Mouse (Mus musculus) limb, embryonic 14.5 days (tissue): ENCODE data around the gene Gm38394. TPM values are rescaled to one million over a fixed set of nuclear protein-coding genes. Genes with fewer than 3 reads are reported as not detected.

Source experiments
- ATAC-seq: fragments of 200-750 bp; cut with Nextera tagmentation; 2 replicates; pipeline ENCODE4 v1.8.0; 2017; ENCODE audit warnings: low read depth, moderate number of reproducible peaks, moderate TSS enrichment; ENCODE audit not compliant: low FRiP score
- DNase-seq: peaks from one replicate; pipeline ENCODE4 v3.0.0-alpha.2; 2015; ENCODE audit warnings: low spot score
- H3K27ac ChIP-seq: fragments of 300-500 bp; sonication (generic); replicated peaks from 2 replicates; pipeline ENCODE4 v1.5.1; 2014; ENCODE audit warnings: low read depth, mild to moderate bottlenecking, low read length, moderate library complexity, mixed read lengths
- H3K27me3 ChIP-seq: fragments of 300-500 bp; sonication (generic); 2 replicates; pipeline ENCODE4 v1.6.1; 2014; ENCODE audit warnings: low read length, mixed read lengths; ENCODE audit not compliant: control insufficient read depth, insufficient read depth
- H3K36me3 ChIP-seq: fragments of 300-500 bp; sonication (generic); 2 replicates; pipeline ENCODE4 v1.6.1; 2014; ENCODE audit warnings: mild to moderate bottlenecking, low read length, moderate library complexity, mixed read lengths; ENCODE audit not compliant: control insufficient read depth, insufficient read depth
- H3K4me1 ChIP-seq: fragments of 300-500 bp; sonication (generic); 2 replicates; pipeline ENCODE4 v1.6.1; 2014; ENCODE audit warnings: antibody characterized with exemption, low read length, mixed read lengths; ENCODE audit not compliant: control insufficient read depth, insufficient read depth
- H3K4me2 ChIP-seq: fragments of 300-500 bp; sonication (generic); replicated peaks from 2 replicates; pipeline ENCODE4 v1.6.1; 2014; ENCODE audit warnings: low read depth, mild to moderate bottlenecking, low read length, moderate library complexity; ENCODE audit not compliant: severe bottlenecking
- H3K4me3 ChIP-seq: fragments of 300-500 bp; sonication (generic); replicated peaks from 2 replicates; pipeline ENCODE4 v1.5.1; 2014; ENCODE audit warnings: low read length
- H3K9ac ChIP-seq: fragments of 300-500 bp; sonication (generic); 2 replicates; pipeline ENCODE4 v1.6.1; 2014; ENCODE audit warnings: mild to moderate bottlenecking, low read depth, low read length, moderate library complexity; ENCODE audit not compliant: severe bottlenecking
- H3K9me3 ChIP-seq: fragments of 300-500 bp; sonication (generic); 2 replicates; pipeline ENCODE4 v1.6.1; 2016; ENCODE audit warnings: low read length; ENCODE audit not compliant: control insufficient read depth
- POLR2A ChIP-seq: fragments of 200-500 bp; IDR thresholded peaks from 2 replicates; pipeline ENCODE4 v1.8.0; 2012; ENCODE audit warnings: inconsistent platforms, mild to moderate bottlenecking, moderate library complexity, borderline replicate concordance; ENCODE audit not compliant: insufficient read depth, insufficient read length; ENCODE audit errors: extremely low read depth
- WGBS: fragments of 180-500 bp; shearing (Covaris S2); extraction: QIAGEN DNeasy Blood & Tissue Kit; methylation state at CpG from one replicate; pipeline ENCODE4 v1.1.7; 2014; 5-methylcytosine and 5-hydroxymethylcytosine counted together
- polyA plus RNA-seq, 2 experiments: library from polyadenylated mRNA; depleted of rRNA in 1 of 2; stranded (reverse) in 1 of 2; unstranded in 1 of 2; fragments of >200 nt; fragmentation: Nextera tagmentation in 1 of 2; extraction: Ambion mirVana in 1 of 2; gene quantifications; 2 replicates each; pipeline versions ENCODE4 v1.2.1 to v1.2.3; 2012 to 2014

Gm38394 gene
- polyA plus RNA-seq, 2 experiments: 10.0 to 11.4 TPM

DNA sequence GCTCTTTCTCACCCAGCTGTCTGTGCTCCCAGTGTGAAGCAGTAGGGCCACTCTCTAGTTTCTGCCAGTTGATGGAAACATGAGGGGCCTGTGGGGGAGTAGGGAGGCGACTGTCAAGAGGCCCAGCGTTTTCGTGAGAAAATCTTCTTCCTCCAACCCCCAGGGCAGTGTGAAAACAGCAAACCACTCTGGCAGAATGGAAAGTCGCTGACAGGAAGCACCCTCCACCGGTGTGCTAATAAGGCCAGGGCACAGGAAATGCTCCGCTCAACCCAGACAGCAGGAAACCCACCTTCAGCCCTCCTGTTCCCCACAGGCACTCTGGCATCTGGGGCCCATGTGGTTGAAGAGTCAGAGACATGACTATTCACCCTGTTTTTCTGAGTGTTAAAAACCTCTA is 28.8 kb upstream of the Gm38394 start, which contains the start of gene Lax1:
TSS of gene Lax1 (minus strand) at position 212 of the 400 bp plus-strand sequence.
- Histone ChIP-seq H3K4me1 (peaks cover 14% of the 10 kb centered on the region), H3K27me3 (no peaks in the 10 kb centered on the region), H3K9me3 (no peaks in the 10 kb centered on the region), H3K36me3 (no peaks in the 10 kb centered on the region), H3K27ac (no peak within 1 kb of the TSS), H3K4me3 (no peak within 1 kb of the TSS), H3K4me2 (no peak within 1 kb of the TSS), H3K9ac (no peak within 1 kb of the TSS)
- no peak for TF ChIP-seq POLR2A
- ATAC-seq (no peak), DNase-seq (no peak)
- WGBS: 13% methylated on average over 6 of the region's 6 CpGs

DNA sequence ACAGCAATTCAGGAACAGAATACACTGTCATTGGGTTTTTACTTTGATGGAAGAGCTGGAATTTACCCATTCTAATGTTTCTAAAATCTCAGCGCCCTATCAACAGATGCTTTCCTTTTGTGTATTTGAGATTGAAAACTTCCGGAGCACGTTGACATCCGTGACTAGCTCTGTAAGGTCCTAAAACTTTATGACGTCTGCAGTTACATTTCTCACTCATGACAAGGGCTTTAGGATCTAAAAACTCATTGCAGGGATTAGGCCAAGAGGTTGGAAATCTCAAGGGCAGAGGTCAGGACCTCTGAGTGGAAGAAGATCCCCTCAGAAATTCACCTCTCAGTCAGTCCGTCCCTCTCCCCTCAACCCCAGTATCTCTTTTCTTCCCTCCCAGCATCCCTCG is 27.2 kb upstream of the Gm38394 start:
- no peak for DNase-seq
- ATAC-seq: no peak
- H3K4me2 ChIP-seq: no peak overlapping the region
- H3K4me1 ChIP-seq: 0 out of 2 replicates have a peak, but pooled peaks cover 3% of the 10 kb centered on the region
- H3K4me3 ChIP-seq: no peak overlapping the region
- no peak for TF ChIP-seq POLR2A
- no peaks in the 10 kb centered on the region for H3K27me3 ChIP-seq
- WGBS: 46% methylated on average over 7 of the region's 7 CpGs
- H3K27ac ChIP-seq: no peak overlapping the region
- no peaks in the 10 kb centered on the region for H3K36me3 ChIP-seq
- H3K9me3 ChIP-seq: no peaks in the 10 kb centered on the region
- no peak overlapping the region for H3K9ac ChIP-seq

DNA sequence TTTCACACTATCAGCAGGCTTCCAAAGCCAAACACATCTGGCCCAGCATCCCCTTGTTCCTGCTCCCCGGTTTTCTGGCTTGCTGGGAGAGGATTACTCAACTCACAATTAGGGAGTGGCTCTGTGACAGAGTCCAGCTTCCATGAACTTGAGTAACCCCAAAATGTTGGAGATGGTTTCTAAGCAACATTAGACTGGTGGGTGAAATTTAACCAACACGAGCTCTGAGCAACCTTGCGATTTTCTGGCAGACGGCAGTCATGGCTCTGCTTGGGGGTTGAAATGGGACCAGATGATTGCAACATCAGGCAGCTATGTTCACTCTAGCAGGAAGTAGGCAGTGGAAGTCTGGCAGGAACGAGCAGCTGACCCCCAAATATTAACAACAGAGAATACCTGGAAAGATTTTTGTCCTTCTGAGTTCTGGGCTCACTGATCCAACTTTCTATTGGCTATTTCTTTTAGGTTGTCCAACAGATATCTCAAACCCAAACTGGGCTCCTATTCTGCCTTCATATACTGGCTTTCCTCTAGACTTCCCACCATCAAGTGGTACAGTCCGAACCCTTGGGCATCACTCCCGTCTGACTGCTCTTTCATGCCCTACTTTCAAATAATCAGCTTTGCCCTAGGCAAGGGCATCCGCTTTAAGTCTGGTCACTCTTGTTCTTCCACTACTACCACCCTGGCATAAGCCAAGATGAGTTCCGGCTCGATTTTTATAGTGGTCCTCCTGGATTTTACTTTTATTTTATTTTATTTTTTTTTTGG is 24.8 kb upstream of the Gm38394 start:
- Histone ChIP-seq H3K4me3 (no peak overlapping the region), H3K4me1 (0 out of 2 replicates have a peak, but pooled peaks cover 3% of the 10 kb centered on the region), H3K27me3 (no peaks in the 10 kb centered on the region), H3K4me2 (no peak overlapping the region), H3K27ac (no peak overlapping the region), H3K36me3 (no peaks in the 10 kb centered on the region), H3K9me3 (no peaks in the 10 kb centered on the region), H3K9ac (no peak overlapping the region)
- ATAC-seq (no peak), DNase-seq (no peak)
- TF ChIP-seq POLR2A: no peak
- WGBS: 63% methylated on average over 10 of the region's 10 CpGs

DNA sequence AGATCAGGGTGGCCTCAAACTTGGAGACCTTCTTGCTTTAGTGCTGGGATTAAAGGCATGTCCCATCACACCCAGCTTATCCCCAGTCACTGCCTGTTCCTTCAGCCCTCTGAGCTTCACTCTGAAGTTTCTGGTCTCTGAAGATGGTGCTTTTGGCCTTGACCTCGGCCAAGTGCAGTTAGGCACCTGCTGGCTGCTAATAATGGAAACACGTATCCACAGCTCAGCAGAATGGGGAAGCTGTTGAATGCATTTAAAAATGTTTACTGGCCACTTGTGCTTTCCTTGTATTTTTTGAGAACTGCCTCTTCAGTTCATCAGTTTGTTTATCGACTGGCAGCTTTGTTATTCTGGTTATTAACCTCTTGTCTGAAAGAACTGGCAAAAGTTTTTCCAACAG is 10.7 kb upstream of the Gm38394 start:
- Histone ChIP-seq H3K9ac (no peak overlapping the region), H3K27me3 (no peaks in the 10 kb centered on the region), H3K27ac (no peak overlapping the region), H3K36me3 (no peaks in the 10 kb centered on the region), H3K4me1 (no peaks in the 10 kb centered on the region), H3K9me3 (no peaks in the 10 kb centered on the region), H3K4me2 (no peak overlapping the region), H3K4me3 (no peak overlapping the region)
- DNase-seq (no peak), ATAC-seq (no peak)
- 65% methylated on average over 3 of the region's 3 CpGs for WGBS
- TF ChIP-seq POLR2A: no peak

DNA sequence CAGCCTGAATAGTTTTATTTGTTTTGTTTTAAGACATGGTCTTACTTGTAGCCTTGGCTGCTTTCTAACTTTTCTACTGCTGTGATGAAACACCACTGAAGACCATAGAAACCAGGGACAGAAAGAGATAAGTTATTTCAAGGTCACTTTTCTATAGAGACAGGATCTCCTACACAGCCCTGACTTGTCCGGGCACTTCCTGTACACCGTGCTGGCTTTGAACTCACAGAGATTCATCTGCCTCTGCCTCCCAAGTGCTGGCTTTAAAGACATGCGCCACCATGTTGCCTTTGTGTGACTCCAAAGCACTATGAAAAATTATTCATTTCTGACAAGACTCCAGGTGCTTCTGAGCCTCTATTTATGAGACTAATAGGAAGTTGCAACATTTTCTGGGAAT is 10.1 kb upstream of the Gm38394 start:
- H3K27ac ChIP-seq: no peak overlapping the region
- no peak overlapping the region for H3K4me2 ChIP-seq
- no peaks in the 10 kb centered on the region for H3K36me3 ChIP-seq
- H3K4me3 ChIP-seq: no peak overlapping the region
- no peaks in the 10 kb centered on the region for H3K27me3 ChIP-seq
- TF ChIP-seq POLR2A: no peak
- 85% methylated on average over 3 of the region's 3 CpGs for whole genome bisulfite sequencing
- no peak overlapping the region for H3K9ac ChIP-seq
- no peaks in the 10 kb centered on the region for H3K9me3 ChIP-seq
- ATAC-seq (no peak), DNase-seq (no peak)
- no peaks in the 10 kb centered on the region for H3K4me1 ChIP-seq

DNA sequence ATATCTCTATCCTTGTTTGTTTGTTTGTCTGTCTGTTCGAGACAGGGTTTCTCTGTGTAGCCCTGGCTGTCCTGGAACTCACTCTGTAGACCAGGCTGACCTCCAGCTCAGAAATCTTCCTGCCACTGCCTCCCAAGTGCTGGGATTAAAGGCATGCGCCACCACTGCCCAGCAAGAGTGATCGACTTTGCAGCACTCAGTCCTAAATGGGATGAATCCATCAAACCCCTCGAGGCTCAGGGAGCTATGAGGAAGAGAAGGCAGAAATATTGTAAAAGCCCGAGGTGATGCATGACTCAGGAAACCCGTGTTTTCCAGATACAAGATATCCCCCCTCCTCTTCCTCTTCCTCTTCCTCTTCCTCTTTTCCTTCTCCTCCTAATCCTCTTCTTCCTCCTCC is 9.7 kb upstream of the Gm38394 start:
- 81% methylated on average over 6 of the region's 6 CpGs for WGBS
- no peaks in the 10 kb centered on the region for H3K36me3 ChIP-seq
- no peaks in the 10 kb centered on the region for H3K4me1 ChIP-seq
- no peak for TF ChIP-seq POLR2A
- DNase-seq (no peak), ATAC-seq (no peak)
- no peaks in the 10 kb centered on the region for H3K27me3 ChIP-seq
- H3K27ac ChIP-seq: no peak overlapping the region
- no peaks in the 10 kb centered on the region for H3K9me3 ChIP-seq
- no peak overlapping the region for H3K9ac ChIP-seq
- no peak overlapping the region for H3K4me2 ChIP-seq
- H3K4me3 ChIP-seq: no peak overlapping the region
